Mouse (Mus musculus): ENCODE results near the gene Ptn. TPM values are rescaled to one million over a fixed set of nuclear protein-coding genes. Genes with fewer than 3 reads are reported as not detected.

The Ptn gene
- total and polyA plus RNA-seq, 2 experiments from 2014 or later, result 51.3 to 141 TPM

- no peaks in the 10 kb centered on the region for H3K36me3 ChIP-seq (replicated peaks; ENCODE audit: control insufficient read depth, insufficient read depth, low read length)
- TF ChIP-seq EP300 (IDR thresholded peaks at IDR 0.05; ENCODE audit: low read depth) (no peak), CTCF (IDR thresholded peaks at IDR 0.05; ENCODE audit: low read depth) (no peak)
- 73% methylated on average over 3 of the region's 3 CpGs for WGBS
- DNase-seq (ENCODE audit: low spot score), result no peak
- no peak overlapping the region for H3K9ac ChIP-seq (replicated peaks; ENCODE audit: low read depth, low read length)
- ATAC-seq (ENCODE audit: insufficient read depth, low read depth), result no peak
- H3K9me3 ChIP-seq (replicated peaks; ENCODE audit: control insufficient read depth, low read length), result 0 out of 2 replicates have a peak, but pooled peaks cover under 1% of the 10 kb centered on the region
- no peak overlapping the region for H3K4me3 ChIP-seq (ENCODE audit: low read depth, low read length)
- no peaks in the 10 kb centered on the region for H3K4me1 ChIP-seq (ENCODE audit: control insufficient read depth, insufficient read depth)
- H3K27ac ChIP-seq (ENCODE audit: low read depth), result no peak overlapping the region
- H3K4me2 ChIP-seq (ENCODE audit: low read depth, low read length), result no peak overlapping the region
- H3K27me3 ChIP-seq (ENCODE audit: control insufficient read depth, insufficient read depth, low read length), result no peaks in the 10 kb centered on the region
Measured at GRCm38 (mm10) chr6:36725509-36726160, 84.4 kb downstream of the Ptn start.

- H3K9me3 ChIP-seq (replicated peaks; ENCODE audit: control insufficient read depth, low read length), result no peaks in the 10 kb centered on the region
- H3K9ac ChIP-seq (replicated peaks; ENCODE audit: low read depth, low read length), result no peak overlapping the region
- no peaks in the 10 kb centered on the region for H3K36me3 ChIP-seq (replicated peaks; ENCODE audit: control insufficient read depth, insufficient read depth, low read length)
- ATAC-seq (ENCODE audit: insufficient read depth, low read depth) (no peak), DNase-seq (ENCODE audit: low spot score) (no peak)
- TF ChIP-seq EP300 (IDR thresholded peaks at IDR 0.05; ENCODE audit: low read depth) (no peak), CTCF (IDR thresholded peaks at IDR 0.05; ENCODE audit: low read depth) (no peak)
- no peak overlapping the region for H3K4me3 ChIP-seq (ENCODE audit: low read depth, low read length)
- H3K4me2 ChIP-seq (ENCODE audit: low read depth, low read length), result no peak overlapping the region
- 67% methylated on average over 5 of the region's 5 CpGs for WGBS
- no peak overlapping the region for H3K27ac ChIP-seq (ENCODE audit: low read depth)
- no peaks in the 10 kb centered on the region for H3K27me3 ChIP-seq (ENCODE audit: control insufficient read depth, insufficient read depth, low read length)
- no peaks in the 10 kb centered on the region for H3K4me1 ChIP-seq (ENCODE audit: control insufficient read depth, insufficient read depth)
Measured at GRCm38 (mm10) chr6:36722769-36723549, 87.1 kb downstream of the Ptn start.

GRCm38 (mm10) chr6:36713329-36713728 lies 96.7 kb downstream of the Ptn start:
- no peaks in the 10 kb centered on the region for H3K9me3 ChIP-seq (replicated peaks; ENCODE audit: control insufficient read depth, low read length)
- no peak overlapping the region for H3K4me3 ChIP-seq (ENCODE audit: low read depth, low read length)
- DNase-seq (ENCODE audit: low spot score), result no peak
- H3K27me3 ChIP-seq (ENCODE audit: control insufficient read depth, insufficient read depth, low read length), result no peaks in the 10 kb centered on the region
- H3K4me2 ChIP-seq (ENCODE audit: low read depth, low read length), result no peak overlapping the region
- H3K27ac ChIP-seq (ENCODE audit: low read depth), result no peak overlapping the region
- TF ChIP-seq CTCF (IDR thresholded peaks at IDR 0.05; ENCODE audit: low read depth) (no peak), EP300 (IDR thresholded peaks at IDR 0.05; ENCODE audit: low read depth) (no peak)
- H3K4me1 ChIP-seq (ENCODE audit: control insufficient read depth, insufficient read depth), result no peaks in the 10 kb centered on the region
- ATAC-seq (ENCODE audit: insufficient read depth, low read depth), result no peak
- WGBS, result 94% methylated on average over 4 of the region's 4 CpGs
- no peak overlapping the region for H3K9ac ChIP-seq (replicated peaks; ENCODE audit: low read depth, low read length)
- no peaks in the 10 kb centered on the region for H3K36me3 ChIP-seq (replicated peaks; ENCODE audit: control insufficient read depth, insufficient read depth, low read length)

- WGBS, result 66% methylated on average over 3 of the region's 3 CpGs
- Histone ChIP-seq H3K9ac (replicated peaks; ENCODE audit: low read depth, low read length) (no peak overlapping the region), H3K4me1 (ENCODE audit: control insufficient read depth, insufficient read depth) (no peaks in the 10 kb centered on the region), H3K4me3 (ENCODE audit: low read depth, low read length) (no peak overlapping the region), H3K4me2 (ENCODE audit: low read depth, low read length) (no peak overlapping the region), H3K27ac (ENCODE audit: low read depth) (no peak overlapping the region), H3K27me3 (ENCODE audit: control insufficient read depth, insufficient read depth, low read length) (no peaks in the 10 kb centered on the region), H3K9me3 (replicated peaks; ENCODE audit: control insufficient read depth, low read length) (no peaks in the 10 kb centered on the region), H3K36me3 (replicated peaks; ENCODE audit: control insufficient read depth, insufficient read depth, low read length) (no peaks in the 10 kb centered on the region)
- DNase-seq (ENCODE audit: low spot score) (no peak), ATAC-seq (ENCODE audit: insufficient read depth, low read depth) (no peak)
- TF ChIP-seq CTCF (IDR thresholded peaks at IDR 0.05; ENCODE audit: low read depth) (no peak), EP300 (IDR thresholded peaks at IDR 0.05; ENCODE audit: low read depth) (no peak)
Measured at GRCm38 (mm10) chr6:36695481-36695880, 114.5 kb downstream of the Ptn start.

GRCm38 (mm10) chr6:36691497-36691896 lies 118.5 kb downstream of the Ptn start:
- no peaks in the 10 kb centered on the region for H3K27me3 ChIP-seq (ENCODE audit: control insufficient read depth, insufficient read depth, low read length)
- no peaks in the 10 kb centered on the region for H3K9me3 ChIP-seq (replicated peaks; ENCODE audit: control insufficient read depth, low read length)
- DNase-seq (ENCODE audit: low spot score) (peak; percentile 71), ATAC-seq (ENCODE audit: insufficient read depth, low read depth) (peak; percentile 53; the same call in 1 of the 2 replicates)
- 26% methylated on average over 1 of the region's 1 CpGs for WGBS
- no peak overlapping the region for H3K27ac ChIP-seq (ENCODE audit: low read depth)
- TF ChIP-seq CTCF (IDR thresholded peaks at IDR 0.05; ENCODE audit: low read depth) (peak; percentile 87), EP300 (IDR thresholded peaks at IDR 0.05; ENCODE audit: low read depth) (no peak)
- no peak overlapping the region for H3K4me3 ChIP-seq (ENCODE audit: low read depth, low read length)
- no peaks in the 10 kb centered on the region for H3K4me1 ChIP-seq (ENCODE audit: control insufficient read depth, insufficient read depth)
- H3K36me3 ChIP-seq (replicated peaks; ENCODE audit: control insufficient read depth, insufficient read depth, low read length), result no peaks in the 10 kb centered on the region
- no peak overlapping the region for H3K9ac ChIP-seq (replicated peaks; ENCODE audit: low read depth, low read length)
- H3K4me2 ChIP-seq (ENCODE audit: low read depth, low read length), result no peak overlapping the region
